Mouse (Mus musculus) left cerebral cortex, postnatal 14 days (tissue): ENCODE data around the gene Shisa8. TPM values are rescaled to one million over a fixed set of nuclear protein-coding genes. Genes with fewer than 3 reads are reported as not detected.
"Not testable (repeated sequence)": the region's sequence is repeated elsewhere in the genome, so short reads cannot be mapped to it uniquely, and the experiment has no call there.

Experiments
- DNase-seq, 2 experiments: peaks; one replicate each; pipeline ENCODE4 v3.0.0; 2021 to 2022; ENCODE audit warnings: low spot score in 2 of 2, mixed read lengths in 1 of 2
- intact Hi-C: fragments of 180-260 bp; cut with DNase I; formaldehyde crosslinking; loops from one replicate; pipeline ENCODE4 v1.15.1; 2025
- long read RNA-seq, 2 experiments: library from polyadenylated mRNA; stranded (forward); transcript quantifications; one replicate each; pipeline ENCODE4 v2.0.0; 2021
- total RNA-seq, 2 experiments: library from RNA; stranded (reverse); gene quantifications; 2 replicates each; pipeline ENCODE4 v1.2.3; 2021

The Shisa8 gene
- 1 to 10 TPM; 4.1 to 4.7 TPM for total RNA-seq
- long read RNA-seq, experiment 1, transcript Shisa8-201 (4 exons, 2,588 nt), result major isoform, 7 of 7 reads
- long read RNA-seq, experiment 1, partial matches to known transcripts, result 0 of 7 reads
- long read RNA-seq, experiment 1, other reads (novel, unspliced or antisense), result 0 of 7 reads
- long read RNA-seq, experiment 2, transcript Shisa8-201 (4 exons, 2,588 nt), result major isoform, 6 of 8 reads
- long read RNA-seq, experiment 2, partial matches to known transcripts, result 1 of 8 reads
- long read RNA-seq, experiment 2, other reads (novel, unspliced or antisense), result 1 of 8 reads

DNA sequence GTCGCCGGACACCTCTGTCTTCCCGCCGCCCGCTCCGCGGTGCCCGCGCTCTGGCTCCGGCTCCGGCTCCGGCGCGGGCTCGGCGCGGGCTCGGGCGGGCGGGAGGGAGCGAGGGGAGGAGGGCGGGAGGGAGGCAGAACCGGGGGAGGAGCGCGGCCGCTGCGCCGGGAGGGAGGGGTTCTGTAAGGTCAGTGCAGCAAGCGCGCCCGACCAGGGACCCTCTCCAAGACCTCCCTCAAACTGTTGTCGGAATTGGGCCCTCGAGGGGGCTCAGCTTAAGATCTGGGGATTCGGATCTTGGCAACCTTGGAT lies at the start of gene Shisa8:
Gene Shisa8, minus strand, starts transcription at position 64 of the 312 bp plus-strand sequence.
- no peak for DNase-seq
- intact Hi-C loops, result no loop called here

DNA sequence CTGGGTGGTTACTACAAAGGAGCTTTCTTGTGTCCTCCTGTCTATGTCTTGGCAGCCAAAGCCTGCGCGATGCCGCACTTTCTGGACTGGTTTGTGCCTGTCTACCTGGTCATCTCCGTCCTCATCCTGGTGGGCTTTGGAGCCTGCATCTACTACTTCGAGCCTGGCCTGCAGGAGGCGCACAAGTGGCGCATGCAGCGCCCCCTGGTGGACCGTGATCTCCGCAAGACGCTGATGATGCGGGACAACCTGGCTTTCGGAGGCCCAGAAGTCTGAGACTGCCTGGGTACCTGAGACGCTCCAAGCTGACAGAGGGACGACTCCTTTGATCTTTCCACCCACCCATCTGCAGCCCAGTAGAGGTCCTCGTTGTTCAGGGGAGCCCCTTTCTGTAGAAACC lies 46.9 kb upstream of the Shisa8 start:
- intact Hi-C loops, result no loop called here
- peak; percentile 81 to 86 for DNase-seq

DNA sequence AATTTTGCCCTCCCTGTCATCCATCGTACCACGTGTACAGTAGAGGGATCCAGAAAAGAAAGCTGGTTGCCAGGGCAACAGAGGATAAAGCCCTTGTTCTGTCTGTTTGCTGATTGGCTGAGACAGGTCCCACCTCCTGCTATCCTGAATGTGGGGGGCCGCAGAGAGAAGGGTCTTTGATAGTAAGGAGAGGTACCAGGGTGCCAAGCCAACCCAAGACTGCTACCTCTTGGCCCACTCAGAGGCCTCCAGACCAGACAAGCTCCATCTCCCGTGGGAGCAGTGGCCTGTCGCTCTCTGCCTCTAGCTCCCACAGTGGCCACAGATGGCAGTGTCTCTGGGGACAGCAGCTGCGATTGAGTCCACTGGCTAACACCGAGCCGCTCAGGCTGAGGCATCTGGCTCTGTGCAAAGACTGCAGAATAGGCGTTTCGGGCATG lies 43.3 kb upstream of the Shisa8 start:
- peak; percentile 87 to 96 for DNase-seq
- intact Hi-C loops, result no loop called here

DNA sequence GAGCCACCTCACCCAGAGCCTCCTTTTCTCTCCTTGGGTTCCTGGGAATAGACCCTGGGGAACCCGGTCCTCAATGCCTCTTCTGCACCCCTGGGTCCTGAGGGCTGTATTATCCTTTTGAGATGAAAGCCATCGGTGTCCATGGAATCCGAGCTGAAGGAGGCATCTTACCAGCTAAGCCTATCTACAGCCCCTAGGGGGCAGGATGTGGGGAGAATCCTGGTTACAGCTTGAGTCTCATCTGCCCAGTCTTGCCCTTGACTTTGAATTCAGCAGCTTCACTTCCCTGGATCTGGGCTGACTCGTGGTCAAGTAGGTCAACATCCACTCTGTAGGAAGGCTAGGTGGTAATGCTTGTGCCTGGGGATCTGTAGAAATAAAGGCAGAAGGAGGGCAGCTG lies 42.6 kb upstream of the Shisa8 start:
- DNase-seq, result peak in 1 of 2 experiments; percentile 72
- intact Hi-C loops, result no loop called here

DNA sequence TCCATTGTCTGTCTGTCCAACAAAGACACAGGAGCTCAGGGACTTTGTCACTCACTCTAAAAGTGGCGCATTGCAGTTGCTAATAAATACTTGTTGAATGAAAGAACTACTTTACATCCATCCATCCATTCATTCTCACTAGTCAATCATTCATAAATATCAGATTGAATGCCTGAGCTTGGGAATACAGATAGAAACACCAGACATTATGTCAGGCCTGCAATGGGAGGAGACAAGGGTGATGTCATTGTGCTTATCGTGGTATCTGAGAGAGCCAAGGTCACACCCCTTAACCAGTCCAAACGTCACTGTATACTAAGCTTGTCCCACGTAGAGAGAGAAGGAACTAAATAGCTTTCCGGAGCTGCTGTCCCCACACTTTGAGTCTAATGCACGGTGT lies 39.5 kb upstream of the Shisa8 start, which contains the start of gene 1500009C09Rik:
Gene 1500009C09Rik, plus strand, starts transcription at position 301 of the 400 bp plus-strand sequence.
- intact Hi-C loops, result no loop called here
- DNase-seq, result no peak

DNA sequence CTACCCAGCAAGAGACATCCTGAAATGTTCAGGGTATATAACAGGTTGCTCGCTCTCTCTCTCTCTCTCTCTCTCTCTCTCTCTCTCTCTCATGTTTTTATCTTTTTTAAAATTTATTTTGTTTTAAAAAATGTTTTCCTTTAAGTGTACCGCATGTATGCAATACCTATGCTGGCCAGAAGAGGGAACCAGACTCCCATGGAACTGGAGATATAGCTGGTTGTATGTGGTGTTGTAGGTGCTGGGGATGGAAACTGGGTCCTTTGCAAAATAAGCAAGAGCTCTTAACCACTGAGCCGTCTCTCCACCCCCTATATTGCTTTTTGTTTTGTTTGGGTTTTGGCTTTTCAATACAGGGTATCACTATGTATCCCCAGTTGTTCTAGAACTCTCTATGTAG lies 39.0 kb upstream of the Shisa8 start:
- no peak for DNase-seq
- intact Hi-C loops, result no loop called here

DNA sequence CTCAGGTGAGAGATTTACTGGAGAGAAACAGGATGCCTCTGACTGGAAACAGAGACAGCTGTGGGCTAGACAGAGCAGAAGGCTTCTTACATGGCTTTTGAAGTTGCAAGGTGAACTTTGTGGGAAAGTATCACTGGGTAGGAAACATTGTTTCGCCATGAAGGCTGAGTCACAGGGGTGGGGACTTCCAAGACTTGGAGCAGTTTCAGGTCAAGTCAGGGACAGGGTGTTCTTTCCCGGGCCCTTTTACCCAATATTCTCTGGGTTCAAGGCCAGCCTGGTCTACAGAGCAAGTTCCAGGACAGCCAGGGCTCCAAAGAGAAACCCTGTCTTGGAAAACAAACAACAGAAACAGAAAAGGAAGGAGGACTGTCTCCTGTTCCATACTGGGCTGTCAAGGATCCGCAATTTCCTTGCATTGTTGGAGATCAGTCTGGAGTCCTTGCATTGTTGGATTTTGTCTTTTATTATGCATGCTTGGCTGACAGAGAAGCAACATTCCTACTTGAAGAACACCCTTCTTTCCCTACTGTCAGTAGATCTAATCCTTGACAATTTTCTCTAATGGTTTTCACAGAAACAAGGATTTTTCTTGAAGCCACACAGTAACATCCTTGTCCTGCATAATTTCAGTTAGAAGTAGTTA lies 34.6 kb upstream of the Shisa8 start:
- DNase-seq, result no peak
- intact Hi-C loops, result no loop called here

DNA sequence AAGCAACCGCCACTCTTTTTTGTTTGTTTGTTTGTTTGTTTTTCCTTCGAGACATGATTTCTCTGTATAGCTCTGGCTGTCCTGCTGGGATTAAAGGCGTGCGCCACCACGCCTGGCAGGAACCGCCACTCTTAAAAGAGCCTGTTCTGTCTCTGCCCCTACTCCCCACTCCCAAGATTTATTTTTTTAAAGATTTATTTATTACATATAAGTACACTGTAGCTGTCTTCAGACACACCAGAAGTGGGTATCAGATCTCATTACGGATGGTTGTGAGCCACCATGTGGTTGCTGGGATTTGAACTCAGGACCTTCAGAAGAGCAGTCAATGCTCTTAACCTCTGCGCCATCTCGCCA lies 32.2 kb upstream of the Shisa8 start:
- intact Hi-C loops, DNase-seq: not testable (repeated sequence)

DNA sequence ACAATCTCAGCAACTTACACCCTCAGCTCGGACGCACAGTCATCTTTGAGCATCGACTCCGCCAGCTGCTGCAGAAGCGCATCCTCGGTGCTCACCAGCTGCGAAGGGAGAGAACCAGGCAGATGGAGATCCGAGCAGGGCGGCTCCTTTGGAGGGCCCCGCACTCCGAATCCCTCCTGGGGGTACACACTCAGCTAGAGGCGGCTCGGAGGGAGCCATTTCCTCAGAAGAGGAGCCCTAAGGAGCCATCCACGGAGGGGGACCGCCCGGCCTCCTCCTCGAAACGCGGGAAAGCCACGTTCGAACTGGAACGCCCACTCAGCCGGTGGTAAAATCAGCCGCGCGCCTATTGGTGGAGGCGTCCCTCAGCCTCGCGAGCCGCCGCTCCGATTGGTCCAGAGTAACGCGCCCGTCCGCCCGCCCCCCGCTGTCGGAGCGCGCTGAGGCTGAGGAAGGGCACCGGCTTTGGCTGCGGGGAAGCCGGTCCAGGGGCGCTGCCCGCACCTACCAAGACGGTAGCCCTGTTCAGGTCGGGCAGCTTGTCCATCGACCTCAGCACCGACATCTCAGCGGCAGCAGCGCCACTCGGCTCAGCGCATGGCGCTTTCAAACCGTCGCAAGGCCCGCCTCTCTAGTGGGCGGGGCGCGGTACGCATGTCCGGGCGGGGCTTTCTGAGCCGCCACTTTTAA lies 31.6 kb upstream of the Shisa8 start, which contains the start of gene Cenpm:
Gene Cenpm, minus strand, starts transcription at position 634 of the 690 bp plus-strand sequence.
- peak; percentile 94 to 95 for DNase-seq
- intact Hi-C loops, result no loop called here

DNA sequence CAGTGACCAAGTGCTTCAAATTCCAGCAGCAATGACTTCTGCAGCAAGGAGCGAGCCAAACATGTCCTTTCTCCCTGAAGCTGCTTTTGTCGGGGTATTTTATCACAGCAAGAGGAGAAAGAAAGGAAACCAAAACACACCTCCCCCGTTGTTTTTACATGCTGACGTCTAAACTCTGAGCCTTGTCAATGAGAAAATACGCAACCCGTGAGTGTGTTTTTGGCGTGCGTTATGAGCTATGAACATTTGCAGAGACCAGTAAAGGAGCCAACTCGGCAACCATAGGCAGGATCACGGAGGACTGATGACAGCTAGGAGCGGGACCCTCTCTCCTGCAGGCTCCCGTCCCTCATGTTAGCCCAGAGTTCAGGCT lies 31.1 kb upstream of the Shisa8 start:
- intact Hi-C loops, result no loop called here
- DNase-seq, result peak in 1 of 2 experiments; percentile 58

DNA sequence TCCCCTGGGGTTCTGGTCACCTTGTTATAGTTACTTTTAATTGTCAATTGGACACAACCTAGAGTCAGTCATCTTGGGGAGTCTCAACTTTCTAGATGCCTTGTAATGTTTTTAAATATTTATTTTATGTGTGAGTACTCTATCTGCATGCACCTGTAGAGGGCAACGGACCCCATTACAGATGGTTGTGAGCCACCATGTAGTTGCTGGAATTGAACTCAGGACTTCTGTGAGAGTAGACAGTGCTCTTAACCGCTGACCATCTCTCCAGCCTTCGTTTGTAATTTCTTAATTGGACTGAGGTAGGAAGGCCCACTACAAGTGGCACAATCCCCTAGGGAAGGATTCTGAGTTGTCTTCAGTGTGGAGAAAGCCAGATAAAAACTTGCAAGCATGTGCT lies 30.7 kb upstream of the Shisa8 start:
- intact Hi-C loops, result no loop called here
- DNase-seq, result no peak

DNA sequence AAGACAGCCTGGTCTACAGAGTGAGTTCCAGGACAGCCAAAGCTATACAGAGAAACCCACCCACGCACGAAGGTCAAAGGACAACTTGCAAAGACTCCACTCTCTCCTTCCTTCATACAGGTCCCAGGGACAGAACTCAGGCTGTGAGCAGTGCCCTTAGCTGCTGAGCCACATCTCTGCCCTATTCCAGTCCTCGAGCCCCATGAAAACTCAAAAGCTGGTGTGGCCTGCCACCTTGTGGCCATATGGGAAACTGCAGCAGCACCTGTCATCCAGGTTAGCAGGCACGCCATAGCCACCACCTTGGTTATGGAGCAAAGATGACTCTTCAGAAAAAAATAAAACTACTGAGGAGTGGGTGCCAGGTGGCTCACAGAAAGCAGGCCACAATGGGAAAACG lies 23.9 kb upstream of the Shisa8 start:
- peak; percentile 76 to 86 for DNase-seq
- intact Hi-C loops, result loop anchor here (2.0 kb wide), 2 partner anchors 98 to 172 kb away; no protein-coding TSS in a partner anchor

DNA sequence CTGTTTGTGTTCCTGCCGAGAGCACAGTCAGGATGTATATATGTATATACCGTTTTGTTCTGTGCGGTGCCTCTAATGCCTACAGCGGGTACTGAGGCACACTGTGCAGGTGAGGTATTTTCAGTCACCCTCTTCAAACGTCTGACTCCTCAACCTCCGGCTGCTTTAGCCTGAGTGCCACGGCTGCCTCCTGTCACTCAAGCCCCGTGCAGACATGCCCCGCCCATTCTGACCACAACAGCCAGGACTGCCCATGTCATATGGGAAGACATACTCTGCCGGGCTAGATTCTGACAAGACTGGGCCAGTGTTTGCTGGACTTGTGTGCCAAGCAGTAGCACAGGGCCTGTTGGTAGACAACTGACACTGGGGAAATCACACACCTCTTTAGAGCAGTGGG lies 23.0 kb upstream of the Shisa8 start:
- no peak for DNase-seq
- intact Hi-C loops, result loop anchor here (2.0 kb wide), 2 partner anchors 97 to 171 kb away; no protein-coding TSS in a partner anchor

DNA sequence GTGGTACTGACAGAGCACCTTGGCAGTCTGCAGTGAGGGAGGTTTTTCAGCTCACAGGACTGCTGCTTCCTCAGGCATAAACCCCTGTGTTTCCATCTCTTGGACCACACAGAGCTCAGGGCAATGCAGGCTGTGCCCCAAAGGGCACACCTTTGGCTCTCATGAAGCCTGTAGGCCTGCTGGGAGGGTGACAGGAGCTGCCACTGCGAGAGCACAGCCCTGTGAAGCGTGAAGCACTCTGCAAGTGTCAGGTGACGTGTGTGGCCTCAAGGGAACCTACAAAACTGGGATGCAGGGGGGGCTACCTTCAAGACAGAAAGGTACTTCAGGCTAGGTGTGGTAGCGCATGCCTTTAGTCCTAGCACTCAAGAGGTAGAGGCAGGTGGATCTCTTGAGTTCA lies 20.0 kb upstream of the Shisa8 start:
- no peak for DNase-seq
- intact Hi-C loops, result loop anchor here (2.0 kb wide), 1 partner anchor 160 kb away; no protein-coding TSS in a partner anchor

DNA sequence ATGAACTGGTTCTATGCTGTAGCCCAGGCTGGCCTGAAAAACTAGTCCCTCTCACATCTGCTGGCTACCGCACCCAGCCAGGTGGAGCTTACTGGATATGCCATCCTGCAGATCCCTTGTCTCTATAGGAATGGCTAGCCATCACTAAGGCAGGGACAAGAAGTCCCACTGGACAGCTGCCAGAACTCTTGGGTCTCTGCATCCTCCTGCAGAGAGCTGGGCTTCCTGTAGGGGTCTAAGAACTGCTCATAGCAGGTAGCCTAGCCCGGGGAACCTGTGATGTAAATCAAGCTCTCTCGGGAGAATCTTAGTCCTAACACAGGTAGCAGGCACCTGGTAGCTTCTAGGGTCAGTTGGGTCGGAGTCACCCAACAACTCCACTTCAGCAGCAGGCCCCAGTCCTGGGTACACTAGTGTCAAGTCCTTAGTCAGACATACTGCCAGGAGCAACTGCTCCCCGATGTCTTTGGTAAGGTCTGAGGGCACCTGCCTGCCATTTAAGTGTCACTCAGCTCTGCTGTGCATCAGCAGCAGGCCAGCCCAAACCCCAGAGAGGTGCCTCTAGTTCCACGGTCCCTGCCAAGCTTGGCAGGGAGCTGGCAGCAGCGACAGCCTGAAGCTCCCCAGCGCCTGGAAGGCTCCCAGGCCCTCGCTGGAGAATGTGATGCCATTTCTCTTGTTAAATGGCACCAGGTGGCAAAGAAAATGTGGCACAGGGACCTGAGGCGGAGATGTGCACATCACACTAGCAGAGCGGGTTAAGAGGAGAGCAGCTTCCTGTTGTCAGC lies 19.2 kb upstream of the Shisa8 start:
- DNase-seq, result peak in 1 of 2 experiments; percentile 67
- intact Hi-C loops, result loop anchor here (2.0 kb wide), 1 partner anchor 159 kb away; no protein-coding TSS in a partner anchor

DNA sequence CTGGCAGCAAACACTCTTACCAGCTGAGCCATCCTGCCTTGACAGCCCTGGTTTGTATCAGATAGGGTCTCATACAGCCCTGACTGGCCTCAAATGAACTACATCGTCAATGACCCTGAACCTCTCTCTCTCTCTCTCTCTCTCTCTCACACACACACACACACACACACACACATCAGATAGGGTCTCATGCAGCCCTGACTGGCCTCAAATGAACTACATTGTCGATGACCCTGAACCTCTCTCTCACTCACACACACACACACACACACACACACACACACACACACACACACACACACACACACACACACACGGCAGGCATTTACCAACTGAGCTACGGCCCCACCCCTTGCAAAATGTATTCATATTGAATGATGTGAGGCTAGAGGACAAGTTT lies 18.5 kb upstream of the Shisa8 start:
- no peak for DNase-seq
- intact Hi-C loops, result no loop called here

DNA sequence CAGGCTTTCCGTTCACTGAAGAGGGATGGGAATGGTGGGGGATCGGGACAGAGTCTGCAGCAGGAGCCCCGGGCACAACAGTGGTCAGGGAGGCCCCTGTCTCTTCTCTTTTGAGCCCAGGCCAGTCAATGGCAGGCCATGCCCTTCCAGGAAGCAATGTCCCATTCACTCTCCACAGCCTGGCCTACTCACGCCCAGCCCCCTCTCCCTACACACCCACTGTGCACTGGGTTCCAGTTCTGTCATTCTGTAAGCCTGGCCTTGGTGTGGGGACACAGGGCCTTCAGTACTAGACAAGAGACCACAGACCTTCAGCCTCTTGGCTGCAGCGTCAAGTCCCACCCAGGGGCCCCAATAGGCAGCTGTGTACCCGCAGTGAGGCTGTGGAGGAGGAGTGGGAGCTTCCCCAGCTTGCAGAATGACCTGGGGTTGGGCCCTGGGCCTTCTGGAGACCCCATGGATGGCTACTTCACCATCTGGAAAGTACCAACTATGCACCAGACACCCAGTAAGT lies 17.5 kb upstream of the Shisa8 start:
- DNase-seq, result no peak
- intact Hi-C loops, result no loop called here

DNA sequence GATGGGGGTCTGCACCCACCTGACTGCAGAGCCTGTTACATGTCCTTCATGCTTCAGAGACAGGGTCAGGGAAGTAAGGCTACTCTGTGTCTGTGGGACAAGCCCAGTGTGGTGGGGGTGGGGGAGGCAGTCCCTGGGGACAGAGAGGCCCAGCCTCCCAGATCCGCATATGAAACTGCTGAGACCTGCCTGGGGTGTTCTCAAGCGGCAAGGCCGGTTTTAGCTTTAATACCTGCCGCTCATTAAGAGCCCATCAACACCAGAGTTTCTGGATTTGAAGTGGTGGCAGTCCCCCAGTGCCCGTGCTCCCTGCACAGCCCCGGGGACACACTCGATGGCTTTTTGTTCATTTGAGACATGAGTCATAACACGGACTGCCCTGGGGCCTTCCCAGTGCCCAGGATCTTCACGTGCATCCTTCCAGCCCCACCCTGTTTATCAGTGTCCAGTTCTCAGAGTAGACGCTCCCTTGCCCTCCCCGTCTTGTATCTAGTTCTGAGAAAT lies 17.0 kb upstream of the Shisa8 start:
- intact Hi-C loops, result no loop called here
- no peak for DNase-seq

DNA sequence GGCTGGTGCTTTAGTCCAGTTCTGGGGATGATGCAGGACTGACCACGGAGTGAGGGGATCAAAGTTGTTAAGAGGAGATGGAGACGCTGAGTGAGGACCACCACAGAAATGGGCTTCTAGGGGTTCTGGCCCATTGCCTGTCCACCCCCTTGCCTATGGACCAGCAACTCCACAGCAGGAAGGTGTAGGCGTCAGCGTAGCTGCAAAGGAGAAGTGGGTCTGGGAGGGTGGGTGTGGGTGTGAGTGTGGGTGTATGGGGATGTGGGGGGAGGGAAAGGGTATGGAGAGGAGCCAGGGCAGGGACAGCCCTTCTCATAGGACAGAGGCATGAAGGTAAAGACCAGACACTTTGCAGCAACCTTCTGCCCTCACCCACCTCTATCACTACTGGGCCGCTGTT lies 13.2 kb upstream of the Shisa8 start:
- no peak for DNase-seq
- intact Hi-C loops, result no loop called here
